Mouse (Mus musculus): ENCODE data around the gene Taf13. TPM values are rescaled to one million over a fixed set of nuclear protein-coding genes. Genes with fewer than 3 reads are reported as not detected.
A peak's percentile ranks its signal among the peaks of the same experiment; 100 is the strongest.

Taf13 gene
- total RNA-seq, 2 experiments from 2014 or later: 21.0 to 25.0 TPM

- DNase-seq: no peak
These were observed 962 bp downstream of the Taf13 start for GRCm38 (mm10) chr3:108572309-108573010.

- DNase-seq: no peak
These were observed 2.5 kb downstream of the Taf13 start for GRCm38 (mm10) chr3:108574018-108574417.

GRCm38 (mm10) chr3:108584580-108584979 lies 13.1 kb downstream of the Taf13 start:
- no peak for DNase-seq

- no peak for DNase-seq
These were observed 16.9 kb downstream of the Taf13 start for GRCm38 (mm10) chr3:108588446-108588845.

- peak; percentile 98 for DNase-seq
These were observed 19.5 kb downstream of the Taf13 start, which contains the start of gene Wdr47 for GRCm38 (mm10) chr3:108590786-108591529. TSS of gene Wdr47 (plus strand) at chr3:108591279.

GRCm38 (mm10) chr3:108591530-108592522 lies 20.3 kb downstream of the Taf13 start:
- DNase-seq: no peak

GRCm38 (mm10) chr3:108608906-108609305 lies 37.4 kb downstream of the Taf13 start:
- no peak for DNase-seq

Small RNA genes within 50 kb of the gene (microRNA-seq; reads per million reads assigned to microRNA genes)
- gene Gm22860: not detected

Other genes starting within 250 kb of the Taf13 start
- gene Mybphl, start 206.8 kb upstream of the Taf13 start, total RNA-seq (2021): not detected
- 1 to 10 TPM; 6.0 to 6.4 TPM for gene Psrc1, start 187.9 kb upstream of the Taf13 start, total RNA-seq (2021)
- gene Celsr2, start 156.1 kb upstream of the Taf13 start, total RNA-seq (2021): 10 to 100 TPM; 11.1 to 12.1 TPM
- 100 to 1,000 TPM; 146 to 152 TPM for gene Sars, start 126.5 kb upstream of the Taf13 start, total RNA-seq (2021)
- gene 1700013F07Rik, start 37.5 kb upstream of the Taf13 start, total RNA-seq (2021): under 1 TPM in 1 of 2 experiments, not detected in 1; 0.42 TPM
- 1 to 10 TPM; 1.7 to 1.8 TPM for gene 5330417C22Rik, start 35.2 kb upstream of the Taf13 start, total RNA-seq (2021)
- gene Tmem167b, start 9.2 kb upstream of the Taf13 start, total RNA-seq (2021): 10 to 100 TPM; 38.3 to 40.4 TPM
- 10 to 100 TPM; 10.2 to 11.0 TPM for gene Wdr47, start 19.6 kb downstream of the Taf13 start, total RNA-seq (2021)
- 10 to 100 TPM; 33.7 to 37.9 TPM for gene Clcc1, start 82.2 kb downstream of the Taf13 start, total RNA-seq (2021)
- 10 to 100 TPM; 12.7 to 13.1 TPM for gene Gpsm2, start 150.6 kb downstream of the Taf13 start, total RNA-seq (2021)
- gene Aknad1, start 168.0 kb downstream of the Taf13 start, total RNA-seq (2021): under 1 TPM; 0.09 to 0.12 TPM

Data from adrenal gland, postnatal 10 days (tissue).